Mouse (Mus musculus) liver, adult (tissue): ENCODE data around the gene Zmynd11.

Source experiments
- GATA4 ChIP-seq: IDR thresholded peaks from 2 replicates; pipeline ENCODE4 v1.6.1; 2014; ENCODE audit warnings: mild to moderate bottlenecking, low read length; ENCODE audit not compliant: insufficient replicate concordance

Gene Zmynd11

GRCm38 (mm10) chr13:9750320-9750719 is 14.8 kb downstream of the Zmynd11 start:
- no peak for TF ChIP-seq GATA4

- no peak for TF ChIP-seq GATA4
Measured at GRCm38 (mm10) chr13:9749796-9750195, 15.3 kb downstream of the Zmynd11 start.

GRCm38 (mm10) chr13:9738190-9738589 is 26.9 kb downstream of the Zmynd11 start:
- no peak for TF ChIP-seq GATA4

- no peak for TF ChIP-seq GATA4
Measured at GRCm38 (mm10) chr13:9737024-9737423, 28.1 kb downstream of the Zmynd11 start.

GRCm38 (mm10) chr13:9729073-9729472 is 36.1 kb downstream of the Zmynd11 start:
- no peak for TF ChIP-seq GATA4

- no peak for TF ChIP-seq GATA4
Measured at GRCm38 (mm10) chr13:9715224-9715623, 49.9 kb downstream of the Zmynd11 start.

- no peak for TF ChIP-seq GATA4
Measured at GRCm38 (mm10) chr13:9713462-9714134, 51.5 kb downstream of the Zmynd11 start.

- no peak for TF ChIP-seq GATA4
Measured at GRCm38 (mm10) chr13:9712971-9713370, 52.2 kb downstream of the Zmynd11 start.

- TF ChIP-seq GATA4 = no peak
Measured at GRCm38 (mm10) chr13:9712409-9712808, 52.7 kb downstream of the Zmynd11 start.

- TF ChIP-seq GATA4 = no peak
Measured at GRCm38 (mm10) chr13:9708433-9709240, 56.5 kb downstream of the Zmynd11 start.

GRCm38 (mm10) chr13:9706720-9707119 is 58.4 kb downstream of the Zmynd11 start:
- no peak for TF ChIP-seq GATA4

GRCm38 (mm10) chr13:9702615-9703235 is 62.4 kb downstream of the Zmynd11 start:
- no peak for TF ChIP-seq GATA4

GRCm38 (mm10) chr13:9697340-9697739 is 67.8 kb downstream of the Zmynd11 start:
- no peak for TF ChIP-seq GATA4

- no peak for TF ChIP-seq GATA4
Measured at GRCm38 (mm10) chr13:9695809-9696208, 69.3 kb downstream of the Zmynd11 start.

GRCm38 (mm10) chr13:9695403-9695802 is 69.7 kb downstream of the Zmynd11 start:
- no peak for TF ChIP-seq GATA4

GRCm38 (mm10) chr13:9694651-9695050 is 70.5 kb downstream of the Zmynd11 start:
- TF ChIP-seq GATA4 = no peak
